Mouse (Mus musculus): Measurements from ENCODE around the gene Aldh16a1. TPM values are rescaled to one million over a fixed set of nuclear protein-coding genes. Genes with fewer than 3 reads are reported as not detected.
"Not testable (repeated sequence)": the region's sequence is repeated elsewhere in the genome, so short reads cannot be mapped to it uniquely, and the experiment has no call there.

Gene Aldh16a1
- polyA plus RNA-seq, 1 experiment from 2014 or later = 66.6 TPM

- H3K27ac ChIP-seq (ENCODE audit: low read depth) = no peak overlapping the region
- H3K27me3 ChIP-seq (replicated peaks; ENCODE audit: control insufficient read depth, insufficient read depth, low read length) = peaks cover 76% of the 10 kb centered on the region
- ATAC-seq (replicated peaks; ENCODE audit: low FRiP score, low TSS enrichment, low read depth) = no peak
- no peak overlapping the region for H3K4me2 ChIP-seq (ENCODE audit: low read length)
- no peak for DNase-seq (ENCODE audit: low spot score)
- no peak overlapping the region for H3K9ac ChIP-seq (ENCODE audit: low read length)
- H3K9me3 ChIP-seq (ENCODE audit: control insufficient read depth, low read length) = peaks cover 3% of the 10 kb centered on the region
- 3% methylated on average over 13 of the region's 13 CpGs for WGBS
- H3K36me3 ChIP-seq (ENCODE audit: control insufficient read depth, insufficient read depth, low read length) = no peaks in the 10 kb centered on the region
- H3K4me1 ChIP-seq (replicated peaks; ENCODE audit: control insufficient read depth, insufficient read depth, low read length) = peaks cover 5% of the 10 kb centered on the region
- no peak overlapping the region for H3K4me3 ChIP-seq (ENCODE audit: low read depth, low read length)
These were observed 21.0 kb upstream of the Aldh16a1 start for GRCm38 (mm10) chr7:45175398-45175797.

DNA sequence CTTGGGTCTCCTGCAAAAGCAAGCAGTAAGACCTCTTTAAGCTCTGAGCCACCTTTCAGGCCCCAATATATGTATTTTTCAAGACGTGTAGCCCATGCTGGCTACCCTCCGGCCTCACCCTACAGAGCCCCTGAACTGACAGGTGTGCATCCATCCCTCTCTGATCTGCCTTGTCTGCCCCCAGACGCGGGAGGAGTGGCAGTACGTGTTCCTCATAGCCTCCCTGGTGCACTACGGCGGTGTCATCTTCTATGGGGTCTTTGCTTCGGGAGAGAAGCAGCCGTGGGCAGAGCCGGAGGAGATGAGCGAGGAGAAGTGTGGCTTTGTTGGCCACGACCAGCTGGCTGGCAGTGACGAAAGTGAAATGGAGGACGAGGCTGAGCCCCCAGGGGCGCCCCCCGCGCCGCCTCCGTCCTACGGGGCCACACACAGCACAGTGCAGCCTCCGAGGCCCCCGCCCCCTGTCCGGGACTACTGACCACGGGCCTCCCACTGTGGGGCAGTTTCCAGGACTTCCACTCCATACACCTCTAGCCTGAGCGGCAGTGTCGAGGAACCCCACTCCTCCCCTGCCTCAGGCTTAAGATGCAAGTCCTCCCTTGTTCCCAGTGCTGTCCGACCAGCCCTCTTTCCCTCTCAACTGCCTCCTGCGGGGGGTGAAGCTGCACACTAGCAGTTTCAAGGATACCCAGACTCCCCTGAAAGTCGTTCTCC is 20.3 kb upstream of the Aldh16a1 start:
- peaks cover 10% of the 10 kb centered on the region for H3K9me3 ChIP-seq (ENCODE audit: control insufficient read depth, low read length)
- H3K27ac ChIP-seq (ENCODE audit: low read depth) = no peak overlapping the region
- H3K36me3 ChIP-seq (ENCODE audit: control insufficient read depth, insufficient read depth, low read length) = no peaks in the 10 kb centered on the region
- H3K27me3 ChIP-seq (replicated peaks; ENCODE audit: control insufficient read depth, insufficient read depth, low read length) = peaks cover 72% of the 10 kb centered on the region
- no peak overlapping the region for H3K4me3 ChIP-seq (ENCODE audit: low read depth, low read length)
- H3K4me1 ChIP-seq (replicated peaks; ENCODE audit: control insufficient read depth, insufficient read depth, low read length) = peaks cover 5% of the 10 kb centered on the region
- 0 out of 2 replicates have a peak, but pooled peaks have one; percentile 24 for ATAC-seq (replicated peaks; ENCODE audit: low FRiP score, low TSS enrichment, low read depth)
- DNase-seq (ENCODE audit: low spot score) = no peak
- no peak overlapping the region for H3K9ac ChIP-seq (ENCODE audit: low read length)
- 4% methylated on average over 28 of the region's 29 CpGs for WGBS
- no peak overlapping the region for H3K4me2 ChIP-seq (ENCODE audit: low read length)

DNA sequence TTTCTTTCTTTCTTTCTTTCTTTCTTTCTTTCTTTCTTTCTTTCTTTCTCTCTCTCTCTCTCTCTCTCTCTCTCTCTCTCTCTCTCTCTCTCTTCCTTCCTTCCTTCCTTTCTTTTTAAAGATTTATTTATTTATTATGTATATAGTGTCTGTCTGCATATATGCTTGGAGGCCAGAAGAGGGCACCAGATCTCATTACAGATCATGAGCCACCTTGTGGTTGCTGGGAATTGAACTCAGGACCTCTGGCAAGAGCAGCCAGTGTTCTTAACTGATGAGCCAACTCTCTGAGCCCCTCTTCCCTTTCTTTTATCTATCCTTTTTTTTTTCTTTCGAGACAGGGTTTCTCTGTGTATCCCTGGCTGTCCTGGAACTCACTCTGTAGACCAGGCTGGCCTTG is 19.4 kb upstream of the Aldh16a1 start:
- WGBS = 69% methylated on average over 1 of the region's 1 CpGs
- H3K36me3 ChIP-seq (ENCODE audit: control insufficient read depth, insufficient read depth, low read length); H3K27ac ChIP-seq (ENCODE audit: low read depth); H3K4me1 ChIP-seq (replicated peaks; ENCODE audit: control insufficient read depth, insufficient read depth, low read length); H3K4me2 ChIP-seq (ENCODE audit: low read length); H3K9ac ChIP-seq (ENCODE audit: low read length); DNase-seq (ENCODE audit: low spot score); ATAC-seq (replicated peaks; ENCODE audit: low FRiP score, low TSS enrichment, low read depth); H3K4me3 ChIP-seq (ENCODE audit: low read depth, low read length): not testable (repeated sequence)
- Histone ChIP-seq H3K9me3 (ENCODE audit: control insufficient read depth, low read length) (peaks cover 19% of the 10 kb centered on the region), H3K27me3 (replicated peaks; ENCODE audit: control insufficient read depth, insufficient read depth, low read length) (peaks cover 72% of the 10 kb centered on the region)

DNA sequence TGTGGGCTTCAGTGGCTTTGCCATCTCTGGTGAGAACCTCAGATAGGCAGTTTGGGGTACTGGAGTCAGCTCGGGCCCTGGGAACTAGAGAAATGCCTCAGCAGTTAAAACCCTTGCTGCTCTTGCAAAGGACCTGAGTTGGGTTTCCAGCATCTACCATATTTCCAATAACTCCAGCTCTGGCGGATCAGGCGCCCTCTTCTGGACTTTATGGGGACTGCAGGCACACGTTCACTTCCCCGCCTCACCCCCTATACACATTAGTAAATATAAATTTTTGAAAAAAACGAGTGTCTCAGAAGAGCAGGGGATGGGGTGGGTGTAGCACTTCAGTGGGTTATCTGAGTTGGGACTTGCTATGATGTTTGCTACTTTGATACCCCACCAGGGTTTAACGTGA is 18.6 kb upstream of the Aldh16a1 start:
- Histone ChIP-seq H3K4me1 (replicated peaks; ENCODE audit: control insufficient read depth, insufficient read depth, low read length) (peaks cover 5% of the 10 kb centered on the region), H3K4me2 (ENCODE audit: low read length) (no peak overlapping the region), H3K27ac (ENCODE audit: low read depth) (no peak overlapping the region), H3K9me3 (ENCODE audit: control insufficient read depth, low read length) (peaks cover 21% of the 10 kb centered on the region), H3K4me3 (ENCODE audit: low read depth, low read length) (no peak overlapping the region), H3K36me3 (ENCODE audit: control insufficient read depth, insufficient read depth, low read length) (no peaks in the 10 kb centered on the region), H3K27me3 (replicated peaks; ENCODE audit: control insufficient read depth, insufficient read depth, low read length) (peaks cover 72% of the 10 kb centered on the region), H3K9ac (ENCODE audit: low read length) (no peak overlapping the region)
- WGBS = 62% methylated on average over 7 of the region's 7 CpGs
- no peak for DNase-seq (ENCODE audit: low spot score)
- ATAC-seq (replicated peaks; ENCODE audit: low FRiP score, low TSS enrichment, low read depth) = no peak

- ATAC-seq (replicated peaks; ENCODE audit: low FRiP score, low TSS enrichment, low read depth) = no peak
These were observed 15.1 kb upstream of the Aldh16a1 start for GRCm38 (mm10) chr7:45169495-45169894.

GRCm38 (mm10) chr7:45168656-45169055 is 14.3 kb upstream of the Aldh16a1 start:
- Histone ChIP-seq H3K27me3 (replicated peaks; ENCODE audit: control insufficient read depth, insufficient read depth, low read length) (peaks cover 73% of the 10 kb centered on the region), H3K9ac (ENCODE audit: low read length) (no peak overlapping the region), H3K9me3 (ENCODE audit: control insufficient read depth, low read length) (peaks cover 21% of the 10 kb centered on the region), H3K4me3 (ENCODE audit: low read depth, low read length) (no peak overlapping the region), H3K27ac (ENCODE audit: low read depth) (no peak overlapping the region), H3K4me2 (ENCODE audit: low read length) (no peak overlapping the region), H3K36me3 (ENCODE audit: control insufficient read depth, insufficient read depth, low read length) (no peaks in the 10 kb centered on the region), H3K4me1 (replicated peaks; ENCODE audit: control insufficient read depth, insufficient read depth, low read length) (no peaks in the 10 kb centered on the region)
- 7% methylated on average over 24 of the region's 24 CpGs for WGBS
- DNase-seq (ENCODE audit: low spot score) (no peak), ATAC-seq (replicated peaks; ENCODE audit: low FRiP score, low TSS enrichment, low read depth) (no peak)

More at GRCm38 (mm10) chr7:45169495-45169894, 15.1 kb upstream of the Aldh16a1 start:
- no peak overlapping the region for H3K4me3 ChIP-seq (ENCODE audit: low read depth, low read length)
- DNase-seq (ENCODE audit: low spot score) = no peak
- WGBS = 87% methylated on average over 3 of the region's 3 CpGs
- H3K4me2 ChIP-seq (ENCODE audit: low read length) = no peak overlapping the region
- H3K27ac ChIP-seq (ENCODE audit: low read depth) = no peak overlapping the region
- peaks cover 21% of the 10 kb centered on the region for H3K9me3 ChIP-seq (ENCODE audit: control insufficient read depth, low read length)
- H3K36me3 ChIP-seq (ENCODE audit: control insufficient read depth, insufficient read depth, low read length) = no peaks in the 10 kb centered on the region
- peaks cover 72% of the 10 kb centered on the region for H3K27me3 ChIP-seq (replicated peaks; ENCODE audit: control insufficient read depth, insufficient read depth, low read length)
- no peaks in the 10 kb centered on the region for H3K4me1 ChIP-seq (replicated peaks; ENCODE audit: control insufficient read depth, insufficient read depth, low read length)
- H3K9ac ChIP-seq (ENCODE audit: low read length) = no peak overlapping the region

DNA sequence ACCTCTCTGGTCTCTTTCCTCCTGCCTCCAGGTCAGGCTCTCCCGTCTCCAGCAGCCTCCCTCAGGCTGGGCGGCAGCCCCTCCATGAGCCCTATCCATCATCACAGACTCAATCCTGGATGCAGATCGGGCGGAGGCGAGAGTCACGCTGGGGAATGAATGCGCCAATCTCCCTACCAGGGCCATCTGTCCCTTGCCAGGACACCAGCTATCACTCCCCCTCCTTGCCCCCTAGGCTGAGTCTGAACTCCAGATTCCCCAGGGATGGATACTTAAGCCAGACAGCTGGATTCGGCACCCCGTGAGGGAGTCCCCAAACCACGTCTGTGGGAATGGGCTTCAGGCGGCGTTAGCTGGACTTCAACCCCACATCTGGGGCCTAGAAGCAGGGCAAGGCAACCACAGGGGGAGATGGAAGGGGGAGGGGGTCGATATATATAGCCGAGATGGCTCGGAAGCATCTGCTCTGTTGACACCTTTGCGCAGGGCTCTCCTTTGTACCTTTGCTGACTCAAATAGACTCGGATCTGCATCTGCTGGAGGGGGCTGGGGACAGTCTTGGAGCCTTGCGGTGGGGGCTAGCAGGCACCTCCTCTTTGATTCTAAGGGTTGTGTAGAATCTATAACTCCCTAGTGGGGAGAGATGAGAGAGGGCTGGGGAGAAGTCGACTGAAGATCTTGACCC is 13.5 kb upstream of the Aldh16a1 start:
- no peaks in the 10 kb centered on the region for H3K36me3 ChIP-seq (ENCODE audit: control insufficient read depth, insufficient read depth, low read length)
- peaks cover 77% of the 10 kb centered on the region for H3K27me3 ChIP-seq (replicated peaks; ENCODE audit: control insufficient read depth, insufficient read depth, low read length)
- H3K9me3 ChIP-seq (ENCODE audit: control insufficient read depth, low read length) = peaks cover 21% of the 10 kb centered on the region
- no peak for ATAC-seq (replicated peaks; ENCODE audit: low FRiP score, low TSS enrichment, low read depth)
- H3K4me2 ChIP-seq (ENCODE audit: low read length) = no peak overlapping the region
- no peaks in the 10 kb centered on the region for H3K4me1 ChIP-seq (replicated peaks; ENCODE audit: control insufficient read depth, insufficient read depth, low read length)
- WGBS = 2% methylated on average over 19 of the region's 19 CpGs
- no peak overlapping the region for H3K9ac ChIP-seq (ENCODE audit: low read length)
- H3K4me3 ChIP-seq (ENCODE audit: low read depth, low read length) = no peak overlapping the region
- H3K27ac ChIP-seq (ENCODE audit: low read depth) = no peak overlapping the region
- DNase-seq (ENCODE audit: low spot score) = no peak

GRCm38 (mm10) chr7:45166950-45167401 is 12.6 kb upstream of the Aldh16a1 start:
- Histone ChIP-seq H3K36me3 (ENCODE audit: control insufficient read depth, insufficient read depth, low read length) (no peaks in the 10 kb centered on the region), H3K9me3 (ENCODE audit: control insufficient read depth, low read length) (peaks cover 21% of the 10 kb centered on the region), H3K4me2 (ENCODE audit: low read length) (no peak overlapping the region), H3K9ac (ENCODE audit: low read length) (no peak overlapping the region), H3K27me3 (replicated peaks; ENCODE audit: control insufficient read depth, insufficient read depth, low read length) (peaks cover 84% of the 10 kb centered on the region), H3K27ac (ENCODE audit: low read depth) (no peak overlapping the region), H3K4me1 (replicated peaks; ENCODE audit: control insufficient read depth, insufficient read depth, low read length) (no peaks in the 10 kb centered on the region), H3K4me3 (ENCODE audit: low read depth, low read length) (no peak overlapping the region)
- DNase-seq (ENCODE audit: low spot score) (no peak), ATAC-seq (replicated peaks; ENCODE audit: low FRiP score, low TSS enrichment, low read depth) (no peak)
- WGBS = 27% methylated on average over 10 of the region's 10 CpGs
